Mouse (Mus musculus): ENCODE data around the gene Igfals. TPM values are rescaled to one million over a fixed set of nuclear protein-coding genes. Genes with fewer than 3 reads are reported as not detected.

The Igfals gene
- polyA plus RNA-seq, 1 experiment from 2014 or later = not detected

GRCm38 (mm10) chr17:24887291-24888080 is 21.7 kb downstream of the Igfals start:
- H3K9me3 ChIP-seq = no peaks in the 10 kb centered on the region
- no peak for ATAC-seq (ENCODE audit: low read depth)
- peak overlapping the region; percentile 80 for H3K4me3 ChIP-seq
- peaks cover 54% of the 10 kb centered on the region for H3K36me3 ChIP-seq
- no peak overlapping the region for H3K27ac ChIP-seq (replicated peaks)
- 68% methylated on average over 18 of the region's 18 CpGs for WGBS
- no peaks in the 10 kb centered on the region for H3K27me3 ChIP-seq
- H3K4me1 ChIP-seq (replicated peaks) = peaks cover 33% of the 10 kb centered on the region
- peak overlapping the region; percentile 84 for H3K9ac ChIP-seq
- H3K4me2 ChIP-seq = peak overlapping the region; percentile 88

- Histone ChIP-seq H3K4me2 (peak overlapping the region; percentile 88; the same call in 1 of the 2 replicates), H3K36me3 (peaks cover 52% of the 10 kb centered on the region), H3K9me3 (no peaks in the 10 kb centered on the region), H3K4me3 (no peak overlapping the region), H3K27me3 (no peaks in the 10 kb centered on the region), H3K27ac (replicated peaks) (no peak overlapping the region), H3K9ac (0 out of 2 replicates have a peak overlapping the region, but pooled peaks have one; percentile 26), H3K4me1 (replicated peaks) (peaks cover 44% of the 10 kb centered on the region)
- no peak for ATAC-seq (ENCODE audit: low read depth)
- 96% methylated on average over 3 of the region's 3 CpGs for WGBS
Measured at GRCm38 (mm10) chr17:24888862-24889261, 23.1 kb downstream of the Igfals start.

- Histone ChIP-seq H3K4me1 (replicated peaks) (peaks cover 45% of the 10 kb centered on the region), H3K4me2 (no peak overlapping the region), H3K27ac (replicated peaks) (no peak overlapping the region), H3K36me3 (peaks cover 49% of the 10 kb centered on the region), H3K4me3 (no peak overlapping the region), H3K27me3 (no peaks in the 10 kb centered on the region), H3K9ac (no peak overlapping the region), H3K9me3 (no peaks in the 10 kb centered on the region)
- no peak for ATAC-seq (ENCODE audit: low read depth)
- 91% methylated on average over 19 of the region's 19 CpGs for WGBS
Measured at GRCm38 (mm10) chr17:24890151-24891092, 24.6 kb downstream of the Igfals start.

GRCm38 (mm10) chr17:24891321-24891720 is 25.5 kb downstream of the Igfals start:
- H3K4me1 ChIP-seq (replicated peaks) = peaks cover 49% of the 10 kb centered on the region
- H3K4me2 ChIP-seq = no peak overlapping the region
- no peak overlapping the region for H3K9ac ChIP-seq
- H3K27me3 ChIP-seq = no peaks in the 10 kb centered on the region
- peaks cover 49% of the 10 kb centered on the region for H3K36me3 ChIP-seq
- ATAC-seq (ENCODE audit: low read depth) = no peak
- H3K27ac ChIP-seq (replicated peaks) = no peak overlapping the region
- H3K9me3 ChIP-seq = no peaks in the 10 kb centered on the region
- WGBS = 89% methylated on average over 13 of the region's 13 CpGs
- no peak overlapping the region for H3K4me3 ChIP-seq

- no peak overlapping the region for H3K4me2 ChIP-seq
- H3K4me1 ChIP-seq (replicated peaks) = peaks cover 54% of the 10 kb centered on the region
Measured at GRCm38 (mm10) chr17:24892785-24893184, 27.0 kb downstream of the Igfals start.

GRCm38 (mm10) chr17:24893276-24893675 is 27.5 kb downstream of the Igfals start:
- no peaks in the 10 kb centered on the region for H3K9me3 ChIP-seq
- no peak overlapping the region for H3K27ac ChIP-seq (replicated peaks)
- ATAC-seq (ENCODE audit: low read depth) = no peak
- H3K9ac ChIP-seq = no peak overlapping the region
- peaks cover 54% of the 10 kb centered on the region for H3K4me1 ChIP-seq (replicated peaks)
- H3K27me3 ChIP-seq = no peaks in the 10 kb centered on the region
- peaks cover 62% of the 10 kb centered on the region for H3K36me3 ChIP-seq
- WGBS = 94% methylated on average over 2 of the region's 2 CpGs
- H3K4me3 ChIP-seq = 0 out of 2 replicates have a peak overlapping the region, but pooled peaks have one; percentile 85
- peak overlapping the region; percentile 100; the same call in 1 of the 2 replicates for H3K4me2 ChIP-seq

More at GRCm38 (mm10) chr17:24892785-24893184, 27.0 kb downstream of the Igfals start:
- WGBS = 86% methylated on average over 12 of the region's 12 CpGs
- H3K9ac ChIP-seq = no peak overlapping the region
- no peaks in the 10 kb centered on the region for H3K9me3 ChIP-seq
- H3K4me3 ChIP-seq = no peak overlapping the region
- no peak for ATAC-seq (ENCODE audit: low read depth)
- no peaks in the 10 kb centered on the region for H3K27me3 ChIP-seq
- H3K27ac ChIP-seq (replicated peaks) = no peak overlapping the region
- H3K36me3 ChIP-seq = peaks cover 57% of the 10 kb centered on the region

- no peaks in the 10 kb centered on the region for H3K9me3 ChIP-seq
- peaks cover 52% of the 10 kb centered on the region for H3K4me1 ChIP-seq (replicated peaks)
- 12% methylated on average over 31 of the region's 31 CpGs for WGBS
- H3K4me3 ChIP-seq = peak overlapping the region; percentile 85
- peaks cover 67% of the 10 kb centered on the region for H3K36me3 ChIP-seq
- peak overlapping the region; percentile 88 for H3K27ac ChIP-seq (replicated peaks)
- peak; percentile 17; the same call in 1 of the 2 replicates for ATAC-seq (ENCODE audit: low read depth)
- H3K4me2 ChIP-seq = peak overlapping the region; percentile 100
- no peaks in the 10 kb centered on the region for H3K27me3 ChIP-seq
- H3K9ac ChIP-seq = peak overlapping the region; percentile 95
Measured at GRCm38 (mm10) chr17:24894061-24894994, 28.5 kb downstream of the Igfals start.

- Histone ChIP-seq H3K4me1 (replicated peaks) (peaks cover 52% of the 10 kb centered on the region), H3K9ac (peak within 1 kb of the TSS; percentile 95), H3K9me3 (no peaks in the 10 kb centered on the region), H3K4me2 (peak within 1 kb of the TSS; percentile 100), H3K4me3 (peak within 1 kb of the TSS; percentile 85), H3K36me3 (peaks cover 67% of the 10 kb centered on the region), H3K27me3 (no peaks in the 10 kb centered on the region), H3K27ac (replicated peaks) (peak within 1 kb of the TSS; percentile 88)
- WGBS = under 1% methylated on average over 62 of the region's 62 CpGs
- ATAC-seq (ENCODE audit: low read depth) = peak; percentile 36; the same call in 1 of the 2 replicates
Measured at GRCm38 (mm10) chr17:24894995-24895547, 29.3 kb downstream of the Igfals start, which contains the start of the genes Eme2 and Mrps34. TSS of gene Eme2 (minus strand) at chr17:24895087. TSS of gene Mrps34 (plus strand) at chr17:24895116.

- Histone ChIP-seq H3K4me3 (peak overlapping the region; percentile 85), H3K9ac (peak overlapping the region; percentile 95), H3K36me3 (peaks cover 67% of the 10 kb centered on the region), H3K9me3 (no peaks in the 10 kb centered on the region), H3K27ac (replicated peaks) (peak overlapping the region; percentile 88), H3K4me2 (peak overlapping the region; percentile 100), H3K4me1 (replicated peaks) (peaks cover 52% of the 10 kb centered on the region), H3K27me3 (no peaks in the 10 kb centered on the region)
- 8% methylated on average over 23 of the region's 23 CpGs for WGBS
- ATAC-seq (ENCODE audit: low read depth) = 0 out of 2 replicates have a peak, but pooled peaks have one; percentile 10
Measured at GRCm38 (mm10) chr17:24895571-24896240, 29.9 kb downstream of the Igfals start.

GRCm38 (mm10) chr17:24896241-24896992 is 30.6 kb downstream of the Igfals start, which contains the start of gene Nme3:
TSS of gene Nme3 (plus strand) at chr17:24896500.
- Histone ChIP-seq H3K9ac (peak within 1 kb of the TSS; percentile 95), H3K4me2 (peak within 1 kb of the TSS; percentile 100), H3K27me3 (no peaks in the 10 kb centered on the region), H3K27ac (replicated peaks) (peak within 1 kb of the TSS; percentile 88), H3K9me3 (no peaks in the 10 kb centered on the region), H3K4me3 (peak within 1 kb of the TSS; percentile 85), H3K4me1 (replicated peaks) (peaks cover 52% of the 10 kb centered on the region), H3K36me3 (peaks cover 67% of the 10 kb centered on the region)
- 1% methylated on average over 50 of the region's 50 CpGs for WGBS
- peak; percentile 70 for ATAC-seq (ENCODE audit: low read depth)
